Mouse (Mus musculus) stomach, embryonic 16.5 days (tissue): ENCODE measurements around the gene Dhx16. TPM values are rescaled to one million over a fixed set of nuclear protein-coding genes. Genes with fewer than 3 reads are reported as not detected.

Source experiments
- ATAC-seq: fragments of 200-750 bp; cut with Nextera tagmentation; 2 replicates; pipeline ENCODE4 v1.8.0; 2017; ENCODE audit warnings: moderate number of reproducible peaks, moderate TSS enrichment; ENCODE audit not compliant: insufficient read depth, low FRiP score
- H3K27ac ChIP-seq: fragments of 300-500 bp; sonication (generic); 2 replicates; pipeline ENCODE4 v1.5.1; 2014; ENCODE audit warnings: low read length
- H3K27me3 ChIP-seq: fragments of 300-500 bp; sonication (generic); 2 replicates; pipeline ENCODE4 v1.6.1; 2014; ENCODE audit warnings: low read length, control low read depth, mixed read lengths; ENCODE audit not compliant: control insufficient read depth, insufficient read depth
- H3K36me3 ChIP-seq: fragments of 300-500 bp; sonication (generic); 2 replicates; pipeline ENCODE4 v1.6.1; 2014; ENCODE audit warnings: low read length; ENCODE audit not compliant: control insufficient read depth, insufficient read depth
- H3K4me1 ChIP-seq: fragments of 300-500 bp; sonication (generic); 2 replicates; pipeline ENCODE4 v1.6.1; 2014; ENCODE audit warnings: low read length, control low read depth, mixed read lengths; ENCODE audit not compliant: control insufficient read depth, insufficient read depth
- H3K4me2 ChIP-seq: fragments of 300-500 bp; sonication (generic); 2 replicates; pipeline ENCODE4 v1.6.1; 2014; ENCODE audit warnings: low read depth, low read length, mixed read lengths
- H3K4me3 ChIP-seq: fragments of 300-500 bp; sonication (generic); replicated peaks from 2 replicates; pipeline ENCODE4 v1.5.1; 2014; ENCODE audit warnings: mild to moderate bottlenecking, low read length
- H3K9ac ChIP-seq: fragments of 300-500 bp; sonication (generic); 2 replicates; pipeline ENCODE4 v1.6.1; 2014; ENCODE audit warnings: low read length
- H3K9me3 ChIP-seq: fragments of 300-500 bp; sonication (generic); replicated peaks from 2 replicates; pipeline ENCODE4 v1.6.1; 2016; ENCODE audit warnings: low read length, control low read depth; ENCODE audit not compliant: control insufficient read depth
- WGBS: fragments of 180-500 bp; shearing (Covaris S2); extraction: QIAGEN DNeasy Blood & Tissue Kit; methylation state at CpG from one replicate; pipeline ENCODE4 v1.1.7; 2014; 5-methylcytosine and 5-hydroxymethylcytosine counted together
- polyA plus RNA-seq: library from polyadenylated mRNA; unstranded; fragments of >200 nt; fragmentation: Nextera tagmentation; extraction: Ambion mirVana; gene quantifications from 2 replicates; pipeline ENCODE4 v1.2.1, GENCODE M21; 2015

Gene Dhx16
- polyA plus RNA-seq, 1 experiment from 2014 or later, result 33.8 TPM

GRCm38 (mm10) chr17:35903343-35903991 is 23.8 kb downstream of the Dhx16 start:
- no peak for ATAC-seq

GRCm38 (mm10) chr17:35903992-35904355 is 24.4 kb downstream of the Dhx16 start:
- no peak overlapping the region for H3K27ac ChIP-seq
- no peak overlapping the region for H3K9ac ChIP-seq
- no peak for ATAC-seq
- H3K36me3 ChIP-seq, result 0 out of 2 replicates have a peak, but pooled peaks cover 11% of the 10 kb centered on the region
- peaks cover 5% of the 10 kb centered on the region for H3K4me1 ChIP-seq
- H3K4me2 ChIP-seq, result no peak overlapping the region
- H3K27me3 ChIP-seq, result no peaks in the 10 kb centered on the region
- WGBS, result 78% methylated on average over 4 of the region's 4 CpGs
- no peak overlapping the region for H3K4me3 ChIP-seq
- no peaks in the 10 kb centered on the region for H3K9me3 ChIP-seq

More at GRCm38 (mm10) chr17:35903343-35903991, 23.8 kb downstream of the Dhx16 start:
- 0 out of 2 replicates have a peak, but pooled peaks cover 11% of the 10 kb centered on the region for H3K36me3 ChIP-seq
- no peaks in the 10 kb centered on the region for H3K4me1 ChIP-seq
- H3K27ac ChIP-seq, result no peak overlapping the region
- no peak overlapping the region for H3K4me3 ChIP-seq
- H3K4me2 ChIP-seq, result no peak overlapping the region
- no peaks in the 10 kb centered on the region for H3K9me3 ChIP-seq
- no peaks in the 10 kb centered on the region for H3K27me3 ChIP-seq
- no peak overlapping the region for H3K9ac ChIP-seq
- WGBS, result 87% methylated on average over 9 of the region's 9 CpGs

- 95% methylated on average over 1 of the region's 1 CpGs for WGBS
- no peak for ATAC-seq
- Histone ChIP-seq H3K27ac (no peak overlapping the region), H3K9me3 (no peaks in the 10 kb centered on the region), H3K4me2 (no peak overlapping the region), H3K4me3 (no peak overlapping the region), H3K9ac (no peak overlapping the region), H3K4me1 (peaks cover 12% of the 10 kb centered on the region), H3K27me3 (no peaks in the 10 kb centered on the region), H3K36me3 (0 out of 2 replicates have a peak, but pooled peaks cover 11% of the 10 kb centered on the region)
Measured at GRCm38 (mm10) chr17:35905587-35905986, 26.0 kb downstream of the Dhx16 start.

GRCm38 (mm10) chr17:35907609-35908008 is 28.0 kb downstream of the Dhx16 start:
- H3K4me1 ChIP-seq, result peaks cover 12% of the 10 kb centered on the region
- no peaks in the 10 kb centered on the region for H3K9me3 ChIP-seq

GRCm38 (mm10) chr17:35909186-35909918 is 29.7 kb downstream of the Dhx16 start:
- Histone ChIP-seq H3K4me3 (peak overlapping the region; percentile 66), H3K4me1 (peaks cover 12% of the 10 kb centered on the region), H3K27ac (peak overlapping the region; percentile 60), H3K36me3 (peaks cover 20% of the 10 kb centered on the region; the same call in 1 of the 2 replicates), H3K27me3 (no peaks in the 10 kb centered on the region), H3K9ac (peak overlapping the region; percentile 81), H3K9me3 (no peaks in the 10 kb centered on the region), H3K4me2 (peak overlapping the region; percentile 99)
- peak; percentile 25; the same call in 1 of the 2 replicates for ATAC-seq
- 16% methylated on average over 20 of the region's 20 CpGs for WGBS

More at GRCm38 (mm10) chr17:35907609-35908008, 28.0 kb downstream of the Dhx16 start:
- Histone ChIP-seq H3K4me2 (no peak overlapping the region), H3K27me3 (no peaks in the 10 kb centered on the region), H3K36me3 (0 out of 2 replicates have a peak, but pooled peaks cover 16% of the 10 kb centered on the region), H3K4me3 (no peak overlapping the region), H3K27ac (no peak overlapping the region), H3K9ac (no peak overlapping the region)
- no peak for ATAC-seq
- 79% methylated on average over 2 of the region's 2 CpGs for WGBS

GRCm38 (mm10) chr17:35909919-35910369 is 30.3 kb downstream of the Dhx16 start, which contains the start of gene Atat1:
Atat1 (minus strand) TSS chr17:35910075.
- WGBS, result 2% methylated on average over 25 of the region's 25 CpGs
- H3K36me3 ChIP-seq, result peaks cover 23% of the 10 kb centered on the region; the same call in 1 of the 2 replicates

GRCm38 (mm10) chr17:35914975-35915374 is 35.4 kb downstream of the Dhx16 start:
- peaks cover 16% of the 10 kb centered on the region for H3K4me1 ChIP-seq
- WGBS, result 71% methylated on average over 6 of the region's 6 CpGs
- H3K4me2 ChIP-seq, result peak overlapping the region; percentile 88; the same call in 1 of the 2 replicates
- H3K9me3 ChIP-seq, result no peaks in the 10 kb centered on the region
- H3K27ac ChIP-seq, result no peak overlapping the region
- no peaks in the 10 kb centered on the region for H3K27me3 ChIP-seq
- no peak for ATAC-seq
- H3K9ac ChIP-seq, result peak overlapping the region; percentile 95; the same call in 1 of the 2 replicates
- peaks cover 18% of the 10 kb centered on the region; the same call in 1 of the 2 replicates for H3K36me3 ChIP-seq
- H3K4me3 ChIP-seq, result peak overlapping the region; percentile 82

More at GRCm38 (mm10) chr17:35909919-35910369, 30.3 kb downstream of the Dhx16 start, which contains the start of gene Atat1:
- H3K27ac ChIP-seq, result peak within 1 kb of the TSS; percentile 83
- peak within 1 kb of the TSS; percentile 99 for H3K4me2 ChIP-seq
- ATAC-seq, result peak; percentile 91
- peaks cover 12% of the 10 kb centered on the region for H3K4me1 ChIP-seq
- no peaks in the 10 kb centered on the region for H3K27me3 ChIP-seq
- H3K4me3 ChIP-seq, result peak within 1 kb of the TSS; percentile 66
- peak within 1 kb of the TSS; percentile 81 for H3K9ac ChIP-seq
- no peaks in the 10 kb centered on the region for H3K9me3 ChIP-seq

GRCm38 (mm10) chr17:35915538-35916296 is 36.1 kb downstream of the Dhx16 start:
- H3K9me3 ChIP-seq, result no peaks in the 10 kb centered on the region
- no peaks in the 10 kb centered on the region for H3K27me3 ChIP-seq
- ATAC-seq, result no peak
- H3K4me1 ChIP-seq, result peaks cover 21% of the 10 kb centered on the region
- WGBS, result 2% methylated on average over 28 of the region's 28 CpGs
- peak overlapping the region; percentile 99 for H3K27ac ChIP-seq
- H3K9ac ChIP-seq, result peak overlapping the region; percentile 95
- peaks cover 18% of the 10 kb centered on the region; the same call in 1 of the 2 replicates for H3K36me3 ChIP-seq
- peak overlapping the region; percentile 88 for H3K4me2 ChIP-seq
- peak overlapping the region; percentile 82 for H3K4me3 ChIP-seq
